Mouse (Mus musculus): Measurements from ENCODE around the gene Lrrc75a. TPM values are rescaled to one million over a fixed set of nuclear protein-coding genes. Genes with fewer than 3 reads are reported as not detected.
A peak's percentile ranks its signal among the peaks of the same experiment; 100 is the strongest.

The Lrrc75a gene
- total RNA-seq, 2 experiments from 2014 or later, result 13.9 to 23.5 TPM

DNA sequence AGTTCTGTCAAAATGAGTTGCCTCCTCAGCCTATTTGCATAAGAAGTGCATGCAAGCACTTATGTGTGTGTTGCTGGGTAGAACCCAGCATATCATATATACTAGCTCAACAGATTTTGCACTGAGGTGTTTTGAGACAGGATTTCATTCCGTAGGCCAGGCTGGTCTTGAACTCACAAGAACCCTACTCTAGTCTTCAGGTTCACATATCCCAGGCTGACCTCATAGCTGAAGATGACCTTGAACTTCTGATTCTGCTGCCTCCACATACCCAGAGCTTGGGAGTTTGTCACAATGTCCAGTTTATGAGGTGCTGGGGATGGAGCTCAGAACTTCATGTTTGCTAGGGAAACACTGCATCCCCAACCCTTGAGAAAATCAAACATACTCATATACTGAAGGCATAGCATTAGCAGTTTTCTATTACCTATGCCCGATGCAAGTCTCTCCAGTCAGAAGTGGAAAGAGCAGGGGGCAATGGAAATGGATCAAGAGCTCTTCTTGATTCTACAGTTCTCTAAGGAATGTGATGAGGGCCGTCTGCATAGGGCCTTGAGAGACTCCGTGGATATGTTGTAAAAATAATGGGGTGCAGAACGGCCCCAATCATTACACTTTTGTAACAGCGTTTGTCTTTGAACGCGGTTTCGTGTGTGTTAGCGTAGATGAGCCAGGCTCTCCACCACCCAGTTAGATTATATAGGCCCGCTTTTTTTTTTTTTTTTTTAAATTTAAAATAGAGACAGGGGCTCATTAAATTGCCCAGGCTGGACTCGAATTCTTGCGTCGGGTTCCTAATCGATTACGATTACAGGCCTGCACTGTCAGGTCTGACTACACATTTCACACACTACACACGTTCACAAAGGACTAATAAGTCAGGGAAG lies 46.3 kb downstream of the Lrrc75a start:
- no peak for DNase-seq (ENCODE audit: low spot score in 2 of 2)

DNA sequence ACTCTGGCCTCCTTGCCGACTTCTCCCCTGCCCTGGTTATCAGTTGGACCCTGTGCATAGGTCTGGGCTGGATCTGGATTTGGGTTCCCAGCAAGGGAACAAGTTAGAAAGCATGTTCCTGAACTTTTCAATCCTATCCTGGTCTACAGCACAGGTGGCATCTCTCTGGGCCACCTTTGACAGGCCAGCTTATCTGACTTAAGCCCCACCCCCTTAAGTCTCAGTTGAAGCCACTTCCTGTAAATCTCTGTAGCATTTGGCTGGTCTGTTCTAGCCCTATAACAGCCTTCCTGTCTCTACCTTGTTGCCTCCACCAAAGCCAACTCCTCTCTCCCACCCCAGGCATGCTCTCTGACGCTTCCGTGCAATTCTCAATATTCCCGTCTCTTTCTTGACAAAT lies 49.8 kb downstream of the Lrrc75a start:
- DNase-seq (ENCODE audit: low spot score in 2 of 2), result no peak

DNA sequence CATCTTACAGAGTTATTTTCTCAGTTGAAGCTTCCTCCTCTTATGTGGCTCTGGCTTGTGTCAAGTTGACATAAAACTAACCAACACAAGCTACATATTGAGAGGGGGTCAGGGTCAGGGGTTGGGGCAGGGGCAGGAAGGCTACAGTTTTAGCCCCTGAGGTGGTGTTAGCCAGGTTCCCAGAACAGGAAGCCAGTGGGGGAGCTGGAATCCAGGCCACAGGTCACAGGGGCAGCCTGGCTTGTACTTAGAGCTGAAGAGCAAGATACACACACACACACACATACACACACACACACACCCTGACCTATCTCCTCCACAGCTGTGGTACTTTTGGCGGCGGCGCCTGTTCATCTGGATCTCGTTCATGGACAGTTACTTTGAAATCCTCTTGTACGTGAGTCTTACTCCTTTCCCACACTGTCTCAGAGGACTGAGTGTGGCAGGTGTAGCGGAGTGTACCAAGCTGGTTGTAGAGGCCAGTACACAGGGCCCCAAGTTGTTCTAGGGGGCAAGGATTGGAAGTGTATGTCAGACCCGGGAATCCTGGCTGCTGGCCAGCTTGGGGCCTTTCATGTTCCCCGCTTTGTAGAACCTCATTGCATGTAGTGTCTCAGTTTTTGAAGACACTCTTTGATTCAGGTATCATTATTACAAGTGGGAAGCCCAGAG lies 56.3 kb downstream of the Lrrc75a start:
- no peak for DNase-seq (ENCODE audit: low spot score in 2 of 2)

DNA sequence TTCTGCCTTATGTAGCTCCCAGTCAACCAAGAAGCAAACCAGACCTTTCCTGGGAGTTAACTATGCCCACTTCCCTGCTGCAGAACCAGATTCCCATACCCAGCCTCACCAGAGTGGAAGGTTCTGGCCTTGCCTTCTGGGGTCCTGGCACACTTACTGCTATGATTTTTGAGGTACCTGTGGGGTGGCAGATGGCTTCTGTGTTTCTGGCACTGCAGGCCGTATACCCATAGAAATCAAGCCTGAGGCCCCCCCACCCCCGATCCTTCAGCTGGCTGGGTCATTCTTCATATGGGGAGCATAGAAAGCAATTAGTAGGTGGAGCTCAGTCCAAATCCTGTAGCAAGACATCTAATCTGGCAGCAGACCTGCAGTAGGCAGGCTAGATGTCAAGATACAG lies 57.3 kb downstream of the Lrrc75a start:
- no peak for DNase-seq (ENCODE audit: low spot score in 2 of 2)

- no peak for DNase-seq (ENCODE audit: low spot score in 2 of 2)
Measured at GRCm38 (mm10) chr11:62589391-62589790, 58.9 kb downstream of the Lrrc75a start.

- no peak for DNase-seq (ENCODE audit: low spot score in 2 of 2)
Measured at GRCm38 (mm10) chr11:62587034-62587433, 61.3 kb downstream of the Lrrc75a start.

DNA sequence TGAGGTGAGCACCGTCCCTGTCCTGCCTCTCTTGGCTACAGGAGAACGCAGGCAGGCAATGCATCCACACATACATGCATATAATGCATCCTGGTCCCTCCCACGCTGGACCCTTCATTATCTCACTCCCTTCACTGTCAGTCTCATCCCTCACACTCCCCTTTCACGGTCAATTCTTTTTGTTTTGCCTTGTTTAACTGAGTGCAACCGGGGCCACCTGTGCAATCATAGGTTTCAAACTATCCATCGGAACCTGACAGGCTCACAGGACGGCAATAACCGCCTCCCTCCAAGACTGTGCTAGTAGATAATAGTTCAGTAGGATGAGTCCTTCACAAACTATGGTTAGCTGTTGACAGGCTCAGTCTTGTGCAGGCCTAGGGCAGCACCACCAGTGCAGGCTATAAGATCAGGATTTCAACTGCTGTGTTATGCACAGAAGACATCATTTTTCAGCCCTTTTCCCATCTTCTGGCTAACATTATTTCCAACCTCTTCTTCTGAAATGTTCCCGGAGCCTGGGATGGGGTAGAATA lies 63.6 kb downstream of the Lrrc75a start:
- DNase-seq (ENCODE audit: low spot score in 2 of 2), result no peak

- no peak for DNase-seq (ENCODE audit: low spot score in 2 of 2)
Measured at GRCm38 (mm10) chr11:62583031-62583430, 65.3 kb downstream of the Lrrc75a start.

DNA sequence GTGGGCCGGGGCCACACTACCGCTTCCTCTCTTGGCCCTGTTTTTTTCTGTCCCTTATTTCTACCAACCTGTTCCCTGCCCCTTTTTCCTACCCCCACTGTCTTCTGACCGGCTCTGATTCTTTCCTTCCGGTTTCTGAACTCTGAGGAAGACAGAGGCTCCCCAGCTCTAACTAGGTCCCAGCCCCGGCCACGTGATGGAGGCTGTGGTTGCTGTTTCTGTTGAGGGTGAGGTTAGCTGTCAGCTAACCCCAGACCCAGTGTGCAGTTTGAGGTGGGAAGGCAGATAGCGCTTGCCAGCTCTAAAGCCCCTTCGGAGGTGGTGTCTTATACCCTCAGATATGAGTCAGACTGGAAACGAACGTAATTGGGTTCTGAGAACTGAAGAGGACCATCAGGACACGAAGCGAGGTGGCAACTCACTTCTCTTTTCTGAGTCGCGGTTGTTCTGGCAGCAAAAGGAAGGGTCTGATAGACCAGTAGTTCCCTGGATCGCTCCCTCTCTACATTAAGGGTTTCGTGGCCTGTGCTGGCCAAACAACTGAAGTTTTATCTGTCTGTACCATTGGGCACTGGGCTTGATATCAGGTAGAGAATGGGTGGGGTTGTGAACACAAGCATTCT lies 71.7 kb downstream of the Lrrc75a start:
- DNase-seq (ENCODE audit: low spot score in 2 of 2), result peak in 1 of 2 experiments; percentile 36

DNA sequence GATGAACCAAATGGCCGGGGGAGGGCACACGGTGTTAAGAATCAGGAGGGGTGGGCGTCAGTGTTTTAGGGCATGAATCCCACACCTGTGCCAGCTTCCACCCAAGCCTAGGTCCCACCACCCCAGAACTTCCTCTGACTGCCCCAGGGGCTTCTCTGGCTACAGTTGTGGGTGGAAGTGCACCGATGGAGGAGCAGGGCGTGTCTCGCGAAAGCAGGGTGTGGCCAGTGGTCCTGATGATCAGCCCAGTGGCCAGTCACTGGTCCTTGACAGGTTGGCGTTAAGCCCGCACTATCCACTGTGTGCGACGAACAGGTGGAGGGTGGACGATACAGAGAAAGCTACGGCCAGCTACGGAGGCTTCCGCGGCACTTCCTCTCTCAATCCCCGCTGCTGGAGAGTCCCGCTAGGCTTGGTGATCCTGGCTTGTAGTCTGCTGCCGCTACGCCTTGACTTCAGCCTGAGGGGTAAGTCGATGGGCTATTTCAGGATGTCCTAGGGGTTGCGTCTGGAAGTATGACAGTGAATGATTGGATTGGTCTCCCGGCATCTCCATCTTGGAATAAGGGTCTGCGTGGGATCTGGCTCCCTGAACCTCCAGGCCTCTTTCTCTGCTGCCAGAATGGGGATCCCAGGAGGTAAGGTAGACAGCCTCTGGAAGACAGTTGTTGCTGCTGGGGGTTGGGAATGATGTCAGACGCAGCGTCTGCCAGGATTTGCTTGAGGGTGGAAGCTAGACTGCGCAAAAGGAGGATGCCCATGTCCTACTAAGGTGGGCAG lies 72.5 kb downstream of the Lrrc75a start:
- DNase-seq (ENCODE audit: low spot score in 2 of 2), result peak; percentile 32 to 42

DNA sequence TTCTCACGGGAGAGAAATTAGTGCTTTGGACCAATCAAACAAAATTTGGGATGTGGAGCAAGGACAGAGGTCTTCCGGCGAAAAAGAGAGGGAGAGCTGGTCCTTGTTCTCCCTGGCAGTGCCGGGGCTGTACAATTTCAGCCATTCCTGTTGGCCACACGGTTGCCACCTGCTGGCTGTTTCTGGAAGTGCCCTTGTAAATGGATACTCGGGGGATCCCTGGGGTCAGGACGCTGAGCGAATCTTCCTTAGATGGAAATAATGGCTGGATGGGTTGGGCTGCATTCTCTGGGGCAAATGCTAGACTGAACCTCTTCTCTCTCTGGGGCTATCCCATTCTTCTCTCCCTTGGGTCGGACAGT lies 73.0 kb downstream of the Lrrc75a start:
- peak; percentile 89 to 90 for DNase-seq (ENCODE audit: low spot score in 2 of 2)

DNA sequence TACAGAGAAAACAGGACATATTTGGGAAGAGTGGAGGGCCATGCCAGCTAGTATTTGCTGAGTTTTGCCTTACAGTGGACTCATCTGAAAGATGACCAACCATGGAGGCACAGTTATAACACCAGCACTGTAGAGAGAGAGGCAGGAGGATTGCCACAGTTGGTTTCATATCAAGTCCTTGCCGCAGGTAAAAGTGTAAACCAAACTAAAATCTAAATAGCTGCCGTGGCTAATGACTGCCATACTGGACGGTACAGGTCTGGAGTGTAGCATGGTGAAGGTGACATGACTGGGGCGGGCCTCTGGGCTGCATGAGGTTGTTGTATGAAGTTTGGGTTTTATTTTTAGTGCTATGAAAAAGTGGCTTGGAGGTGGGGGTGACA lies 73.6 kb downstream of the Lrrc75a start:
- no peak for DNase-seq (ENCODE audit: low spot score in 2 of 2)

GRCm38 (mm10) chr11:62573959-62574702 lies 74.2 kb downstream of the Lrrc75a start, which contains the start of gene Trpv2:
TSS of gene Trpv2 (plus strand) at chr11:62574486.
- no peak for DNase-seq (ENCODE audit: low spot score in 2 of 2)

DNA sequence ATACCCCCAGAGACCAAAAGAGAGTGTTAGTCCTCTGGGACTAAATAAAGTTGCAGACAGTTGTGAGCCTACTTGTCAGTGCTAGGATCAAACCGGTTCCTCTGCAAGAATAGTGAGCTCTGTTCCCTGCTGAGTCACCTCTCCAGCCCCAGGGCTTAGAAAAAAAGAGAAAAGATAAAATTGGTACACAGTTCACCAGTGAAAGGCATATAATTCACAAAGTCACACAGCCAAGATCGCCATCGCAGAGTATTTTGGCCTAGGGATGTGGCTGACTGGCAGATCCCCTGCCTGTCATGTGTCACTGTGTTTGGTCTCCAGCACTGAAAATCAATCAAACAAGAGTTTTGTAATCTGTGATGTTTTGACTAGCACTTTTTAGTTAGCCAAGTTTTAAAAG lies 80.0 kb downstream of the Lrrc75a start:
- no peak for DNase-seq (ENCODE audit: low spot score in 2 of 2)

- no peak for DNase-seq (ENCODE audit: low spot score in 2 of 2)
Measured at GRCm38 (mm10) chr11:62566211-62566610, 82.1 kb downstream of the Lrrc75a start.

- no peak for DNase-seq (ENCODE audit: low spot score in 2 of 2)
Measured at GRCm38 (mm10) chr11:62565747-62566146, 82.6 kb downstream of the Lrrc75a start.

DNA sequence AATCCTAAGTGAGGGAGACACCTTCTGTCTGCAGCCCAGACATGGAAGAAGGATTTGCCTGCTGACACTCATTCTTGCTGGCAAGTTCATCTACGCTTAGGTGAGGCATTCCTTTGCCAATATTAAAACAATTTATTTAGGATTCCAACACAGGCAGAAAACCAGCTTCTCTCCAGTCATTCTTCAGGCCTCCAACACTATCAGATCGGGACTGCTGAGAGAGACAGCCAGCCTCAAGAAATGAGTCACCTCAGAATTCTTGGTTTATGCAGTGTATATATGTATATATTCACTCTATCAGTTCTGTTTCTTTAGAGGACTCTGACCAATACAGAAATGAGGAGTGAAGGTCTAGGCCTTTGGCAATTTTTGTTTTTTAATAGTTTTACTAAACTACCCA lies 84.7 kb downstream of the Lrrc75a start:
- no peak for DNase-seq (ENCODE audit: low spot score in 2 of 2)

DNA sequence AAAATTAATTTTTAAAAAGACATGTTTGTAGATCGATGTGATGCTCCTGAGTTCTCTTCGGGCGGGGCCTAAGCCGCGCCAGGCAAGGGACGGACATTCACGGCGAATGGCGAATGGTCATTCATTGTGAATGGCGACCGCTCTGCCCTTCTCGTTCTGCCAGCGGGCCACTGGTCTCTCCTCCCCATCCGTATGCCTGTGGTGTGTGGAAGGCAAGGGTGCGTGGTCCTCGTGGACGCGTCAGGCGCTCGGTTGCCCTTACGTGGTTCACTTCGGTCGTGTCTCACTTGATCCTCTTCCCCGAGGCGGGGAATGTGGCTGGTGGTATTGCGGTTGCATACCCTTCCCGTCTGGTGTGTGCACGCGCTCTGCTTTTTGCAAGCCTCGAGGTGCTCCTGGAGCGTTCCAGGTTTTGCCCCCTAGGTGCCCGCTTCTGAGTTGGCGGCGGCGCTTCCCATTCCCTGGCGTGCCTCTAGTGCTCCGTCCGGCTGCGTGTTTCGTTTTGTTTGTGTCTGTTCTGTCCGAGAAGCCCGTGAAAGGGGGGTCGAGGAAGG lies 87.8 kb downstream of the Lrrc75a start:
- DNase-seq (ENCODE audit: low spot score in 2 of 2), result peak in 1 of 2 experiments; percentile 39

DNA sequence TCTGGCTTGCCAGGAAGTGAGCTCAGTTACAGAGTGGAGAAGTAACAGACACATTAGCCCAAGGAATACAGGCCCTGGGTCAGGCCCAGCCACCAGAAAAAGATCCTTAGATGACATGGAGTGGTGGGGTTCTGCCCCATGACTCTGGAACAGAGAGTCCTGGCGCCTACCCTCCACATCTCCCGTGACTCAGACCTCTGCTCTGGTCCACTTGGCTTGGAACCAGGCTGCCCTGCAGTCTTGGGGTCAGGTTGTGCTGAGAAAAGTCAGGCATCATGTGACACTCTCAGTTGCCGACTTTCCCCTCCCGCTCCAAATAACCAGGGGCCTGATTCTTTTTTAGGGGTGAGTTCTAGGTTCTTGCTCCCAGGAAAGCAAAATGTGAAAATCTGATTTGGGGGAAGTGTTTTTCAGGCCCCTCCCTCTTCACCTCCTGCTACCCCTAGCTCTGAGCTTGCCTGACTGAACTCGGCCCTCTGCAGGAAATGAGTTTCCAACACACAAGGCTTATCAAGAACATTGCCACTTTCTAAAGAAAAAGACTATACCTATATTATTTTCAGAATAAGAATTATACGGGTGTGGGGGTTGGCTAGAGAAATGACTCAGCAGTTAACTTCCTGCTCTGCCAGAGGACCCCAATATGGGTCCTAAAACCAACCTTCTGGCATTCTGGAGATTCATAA lies 89.2 kb downstream of the Lrrc75a start:
- peak in 1 of 2 experiments; percentile 61 for DNase-seq (ENCODE audit: low spot score in 2 of 2)

All from adrenal gland, adult 18-20 months (tissue).